1 mouse cellular context compared by ENCODE assay signal in the genomic region with DNA sequence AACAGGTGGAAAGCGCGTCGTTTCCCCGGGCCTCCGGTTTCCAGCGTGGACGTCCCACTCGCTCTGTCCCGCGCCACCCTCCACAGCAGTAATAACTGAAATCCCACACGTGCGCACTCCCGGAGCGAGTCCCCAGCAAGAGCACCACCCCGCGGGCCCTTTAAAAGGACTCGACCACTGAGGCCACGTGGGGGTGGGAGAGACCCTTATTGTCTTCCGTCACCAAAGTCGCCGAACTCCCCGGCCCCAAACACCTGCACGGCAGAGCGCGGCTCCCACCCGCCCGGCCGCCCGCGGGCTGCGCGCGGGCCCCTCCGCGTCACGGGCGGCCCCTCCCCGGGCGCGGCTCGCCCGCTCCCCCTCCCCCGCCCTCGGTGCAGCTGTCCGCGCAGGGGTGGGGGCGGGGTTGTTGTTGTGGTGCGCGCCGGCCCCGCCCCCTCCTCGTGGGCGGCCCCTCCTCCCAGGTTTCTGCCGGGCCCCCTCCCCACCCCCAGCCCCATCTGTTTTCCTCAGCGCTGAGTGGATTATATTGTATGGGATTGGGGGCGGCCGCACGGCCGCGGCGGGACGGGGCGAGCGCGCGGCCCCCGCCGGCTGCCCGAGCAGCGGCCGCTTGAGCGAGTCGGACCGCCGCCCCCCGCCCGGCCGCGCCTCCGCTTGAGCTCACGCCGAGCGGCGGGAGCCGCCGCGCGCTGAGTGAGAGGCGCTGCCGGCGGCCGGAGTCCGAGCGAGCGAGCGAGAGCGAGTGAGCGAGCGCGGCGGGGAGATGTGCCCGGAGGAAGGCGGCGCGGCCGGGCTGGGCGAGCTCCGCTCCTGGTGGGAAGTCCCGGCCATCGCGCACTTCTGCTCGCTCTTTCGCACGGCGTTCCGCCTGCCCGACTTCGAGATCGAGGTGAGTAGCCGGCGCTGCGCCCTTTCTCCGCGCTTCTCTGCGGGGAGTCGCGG.
TF ChIP-seq lines count a peak whose summit lies in the region.

A gene (plus strand): TSS at position 554 of the 945 bp plus-strand sequence.

TF ChIP-seq in CH12.LX, 34 proteins besides CTCF, POLR2A, EP300 and RAD21 (continued from another document):
- TF ChIP-seq SIN3A (IDR thresholded peaks at IDR 0.05; ENCODE audit: low read length) (peak; percentile 77), TBP (conservative IDR thresholded peaks at IDR 0.05; ENCODE audit: low read depth, low read length) (0 out of 2 replicates have a peak, but pooled peaks have one; percentile 20), MAX (IDR thresholded peaks at IDR 0.05; ENCODE audit: low read length) (peak; percentile 22; the same call in 1 of the 2 replicates), UBTF (IDR thresholded peaks at IDR 0.05; ENCODE audit: low read depth, low read length) (peak; percentile 91; the same call in 1 of the 2 replicates), MEF2A (IDR thresholded peaks at IDR 0.05; ENCODE audit: borderline replicate concordance, low read depth, low read length) (peak; percentile 18; the same call in 1 of the 2 replicates), BHLHE40 (IDR thresholded peaks at IDR 0.05; ENCODE audit: low read depth, low read length) (peak; percentile 77), CHD2 (IDR thresholded peaks at IDR 0.05; ENCODE audit: low read length) (peak; percentile 74), GABPA (IDR thresholded peaks at IDR 0.05; ENCODE audit: insufficient replicate concordance, low read depth, low read length) (no peak)
